Mouse (Mus musculus) liver, postnatal 0 days (tissue): ENCODE data around the gene Serpinb9b. TPM values are rescaled to one million over a fixed set of nuclear protein-coding genes. Genes with fewer than 3 reads are reported as not detected.

ENCODE experiments used
- ATAC-seq: fragments of 200-750 bp; cut with Nextera tagmentation; 2 replicates; pipeline ENCODE4 v1.8.0; 2017; ENCODE audit warnings: mild to moderate bottlenecking, moderate library complexity
- DNase-seq: peaks from one replicate; pipeline ENCODE4 v3.0.0-alpha.2; 2016
- H3K27ac ChIP-seq: fragments of 300-500 bp; sonication (generic); 2 replicates; pipeline ENCODE4 v1.5.1; 2014; ENCODE audit warnings: antibody characterized with exemption, moderate library complexity, mild to moderate bottlenecking, low read depth
- H3K27me3 ChIP-seq: fragments of 300-500 bp; sonication (generic); 2 replicates; pipeline ENCODE4 v1.6.1; 2014; ENCODE audit warnings: low read length, control low read depth, mixed read lengths; ENCODE audit not compliant: insufficient read depth
- H3K36me3 ChIP-seq: fragments of 300-500 bp; sonication (generic); replicated peaks from 2 replicates; pipeline ENCODE4 v1.6.1; 2014; ENCODE audit warnings: mild to moderate bottlenecking, control low read depth, low read length, moderate library complexity, mixed read lengths; ENCODE audit not compliant: insufficient read depth
- H3K4me1 ChIP-seq: fragments of 300-500 bp; sonication (generic); 2 replicates; pipeline ENCODE4 v1.6.1; 2014; ENCODE audit warnings: antibody characterized with exemption, mild to moderate bottlenecking, control low read depth; ENCODE audit not compliant: insufficient read depth
- H3K4me2 ChIP-seq: fragments of 300-500 bp; sonication (generic); 2 replicates; pipeline ENCODE4 v1.6.1; 2014; ENCODE audit warnings: low read depth, mild to moderate bottlenecking, low read length, moderate library complexity, mixed read lengths
- H3K4me3 ChIP-seq: fragments of 300-500 bp; sonication (generic); 2 replicates; pipeline ENCODE4 v1.5.1; 2014; ENCODE audit warnings: low read depth, low read length
- H3K9ac ChIP-seq: fragments of 300-500 bp; sonication (generic); replicated peaks from 2 replicates; pipeline ENCODE4 v1.6.1; 2014; ENCODE audit warnings: mild to moderate bottlenecking, moderate library complexity
- H3K9me3 ChIP-seq: fragments of 300-500 bp; sonication (generic); 2 replicates; pipeline ENCODE4 v1.6.1; 2016; ENCODE audit warnings: mild to moderate bottlenecking, control low read depth, low read length, mixed read lengths
- CTCF ChIP-seq: sonication (generic); IDR thresholded peaks from 2 replicates; pipeline ENCODE4 v1.5.1; 2016; ENCODE audit warnings: antibody characterized with exemption, low read depth
- EP300 ChIP-seq: IDR thresholded peaks from 2 replicates; pipeline ENCODE4 v1.6.1; 2016; ENCODE audit warnings: antibody characterized with exemption, low read depth, mild to moderate bottlenecking
- WGBS: fragments of 180-500 bp; shearing (Covaris S2); extraction: QIAGEN DNeasy Blood & Tissue Kit; methylation state at CpG from one replicate; pipeline ENCODE4 v1.1.7; 2014; ENCODE audit not compliant: insufficient replicate concordance; 5-methylcytosine and 5-hydroxymethylcytosine counted together
- polyA plus RNA-seq: library from polyadenylated mRNA; unstranded; fragments of >200 nt; fragmentation: Nextera tagmentation; extraction: Ambion mirVana; gene quantifications from 2 replicates; pipeline ENCODE4 v1.2.1, GENCODE M21; 2015

Serpinb9b gene
- polyA plus RNA-seq, 1 experiment from 2014 or later, result 0.15 TPM

- no peaks in the 10 kb centered on the region for H3K27me3 ChIP-seq
- no peak overlapping the region for H3K27ac ChIP-seq
- no peak overlapping the region for H3K4me3 ChIP-seq
- no peaks in the 10 kb centered on the region for H3K36me3 ChIP-seq
- DNase-seq (no peak), ATAC-seq (no peak)
- no peak overlapping the region for H3K4me2 ChIP-seq
- WGBS, result 60% methylated on average over 3 of the region's 3 CpGs
- H3K4me1 ChIP-seq, result no peaks in the 10 kb centered on the region
- H3K9me3 ChIP-seq, result no peaks in the 10 kb centered on the region
- H3K9ac ChIP-seq, result no peak overlapping the region
- TF ChIP-seq CTCF (no peak), EP300 (no peak)
These were observed 62.4 kb downstream of the Serpinb9b start for GRCm38 (mm10) chr13:33089566-33089965.

- WGBS, result 70% methylated on average over 1 of the region's 1 CpGs
- no peak overlapping the region for H3K27ac ChIP-seq
- no peak overlapping the region for H3K4me2 ChIP-seq
- H3K27me3 ChIP-seq, result no peaks in the 10 kb centered on the region
- no peak overlapping the region for H3K4me3 ChIP-seq
- H3K36me3 ChIP-seq, result no peaks in the 10 kb centered on the region
- no peak overlapping the region for H3K9ac ChIP-seq
- TF ChIP-seq EP300, result no peak
- no peak for TF ChIP-seq CTCF
- no peaks in the 10 kb centered on the region for H3K9me3 ChIP-seq
- DNase-seq (no peak), ATAC-seq (no peak)
- no peaks in the 10 kb centered on the region for H3K4me1 ChIP-seq
These were observed 63.3 kb downstream of the Serpinb9b start for GRCm38 (mm10) chr13:33090546-33090945.

- TF ChIP-seq EP300, result no peak
- TF ChIP-seq CTCF, result no peak
- no peak overlapping the region for H3K4me2 ChIP-seq
- no peak overlapping the region for H3K4me3 ChIP-seq
- H3K36me3 ChIP-seq, result no peaks in the 10 kb centered on the region
- no peaks in the 10 kb centered on the region for H3K9me3 ChIP-seq
- DNase-seq (no peak), ATAC-seq (no peak)
- no peak overlapping the region for H3K9ac ChIP-seq
- H3K27me3 ChIP-seq, result no peaks in the 10 kb centered on the region
- no peak overlapping the region for H3K27ac ChIP-seq
- no peaks in the 10 kb centered on the region for H3K4me1 ChIP-seq
- 89% methylated on average over 1 of the region's 1 CpGs for WGBS
These were observed 64.1 kb downstream of the Serpinb9b start for GRCm38 (mm10) chr13:33091306-33091705.

Other genes with a start within 250 kb of the Serpinb9b start
- 0.06 TPM in 1 of 2 replicates, not detected in the other for gene Mylk4, start 243.5 kb upstream of the Serpinb9b start, polyA plus RNA-seq
- 7.9 and 12.2 TPM in 2 replicates for gene Wrnip1, start 225.4 kb upstream of the Serpinb9b start, polyA plus RNA-seq
- not detected in 2 replicates for gene D930007J09Rik, start 224.6 kb upstream of the Serpinb9b start, polyA plus RNA-seq
- 50.4 and 50.7 TPM in 2 replicates for gene Serpinb1a, start 176.2 kb upstream of the Serpinb9b start, polyA plus RNA-seq
- not detected in 2 replicates for gene Serpinb1c, start 129.2 kb upstream of the Serpinb9b start, polyA plus RNA-seq
- 2.9 TPM in 2 replicates for gene Serpinb6b, start 62.2 kb upstream of the Serpinb9b start, polyA plus RNA-seq
- gene Serpinb9, start 24.2 kb upstream of the Serpinb9b start, polyA plus RNA-seq, result 1.7 and 2.2 TPM in 2 replicates
- gene Serpinb1b, start 51.2 kb downstream of the Serpinb9b start, polyA plus RNA-seq, result not detected in 2 replicates
- gene Serpinb9c, start 132.3 kb downstream of the Serpinb9b start, polyA plus RNA-seq, result not detected in 2 replicates
- not detected in 2 replicates for gene Serpinb9d, start 165.5 kb downstream of the Serpinb9b start, polyA plus RNA-seq
- not detected in 2 replicates for gene Serpinb9e, start 222.2 kb downstream of the Serpinb9b start, polyA plus RNA-seq